Mouse (Mus musculus) frontal cortex, adult 2 months (tissue): ENCODE measurements at regions not wholly inside any gene's neighbourhood (a gene's known extent, or its start where the extent isn't known, plus 50 kb on each side); places are given as distances from the start of the nearest gene placed in this dataset.
A peak's percentile ranks its signal among the peaks of the same experiment; 100 is the strongest.

Experiments used
- DNase-seq, 2 experiments: peaks; one replicate each; pipeline ENCODE4 v3.0.0; 2022; ENCODE audit warnings: low spot score in 1 of 2; ENCODE audit errors: extremely low spot score in 1 of 2

- DNase-seq = peak in 1 of 2 experiments; percentile 45
Measured at GRCm38 (mm10) chr2:173413906-173414656, 108.3 kb upstream of the 1700021F07Rik start.

GRCm38 (mm10) chr2:173415429-173415828, 107.0 kb upstream of the 1700021F07Rik start:
- DNase-seq = no peak

GRCm38 (mm10) chr2:173416921-173417320, 105.5 kb upstream of the 1700021F07Rik start:
- DNase-seq = no peak

GRCm38 (mm10) chr2:173418951-173419350, 103.4 kb upstream of the 1700021F07Rik start:
- DNase-seq = no peak

- peak in 1 of 2 experiments; percentile 33 for DNase-seq
Measured at GRCm38 (mm10) chr2:173419972-173420391, 102.4 kb upstream of the 1700021F07Rik start.

- DNase-seq = no peak
Measured at GRCm38 (mm10) chr2:173420481-173420880, 101.9 kb upstream of the 1700021F07Rik start.

GRCm38 (mm10) chr2:173424875-173425274, 97.5 kb upstream of the 1700021F07Rik start:
- DNase-seq = peak in 1 of 2 experiments; percentile 6

- no peak for DNase-seq
Measured at GRCm38 (mm10) chr2:173425754-173426153, 96.6 kb upstream of the 1700021F07Rik start.

GRCm38 (mm10) chr2:173426191-173427065, 96.0 kb upstream of the 1700021F07Rik start:
- peak in 1 of 2 experiments; percentile 16 for DNase-seq

- peak in 1 of 2 experiments; percentile 16 for DNase-seq
Measured at GRCm38 (mm10) chr2:173427888-173428450, 94.4 kb upstream of the 1700021F07Rik start.

GRCm38 (mm10) chr2:173431841-173432240, 90.5 kb upstream of the 1700021F07Rik start:
- no peak for DNase-seq

GRCm38 (mm10) chr2:173432258-173432657, 90.1 kb upstream of the 1700021F07Rik start:
- DNase-seq = no peak

- DNase-seq = no peak
Measured at GRCm38 (mm10) chr2:173432886-173433624, 89.3 kb upstream of the 1700021F07Rik start.

- no peak for DNase-seq
Measured at GRCm38 (mm10) chr2:173436580-173436979, 85.8 kb upstream of the 1700021F07Rik start.

- DNase-seq = no peak
Measured at GRCm38 (mm10) chr2:173439031-173439430, 83.4 kb upstream of the 1700021F07Rik start.

- no peak for DNase-seq
Measured at GRCm38 (mm10) chr2:173442056-173442455, 80.3 kb upstream of the 1700021F07Rik start.

GRCm38 (mm10) chr2:173443262-173443661, 79.1 kb upstream of the 1700021F07Rik start:
- DNase-seq = no peak

- no peak for DNase-seq
Measured at GRCm38 (mm10) chr2:173444386-173444785, 78.0 kb upstream of the 1700021F07Rik start.

- no peak for DNase-seq
Measured at GRCm38 (mm10) chr2:173445039-173445438, 77.3 kb upstream of the 1700021F07Rik start.

GRCm38 (mm10) chr2:173448546-173449187, 73.7 kb upstream of the 1700021F07Rik start:
- DNase-seq = no peak
